Comparison of ENCODE assay signal across 8 mouse cellular contexts in the genomic region with DNA sequence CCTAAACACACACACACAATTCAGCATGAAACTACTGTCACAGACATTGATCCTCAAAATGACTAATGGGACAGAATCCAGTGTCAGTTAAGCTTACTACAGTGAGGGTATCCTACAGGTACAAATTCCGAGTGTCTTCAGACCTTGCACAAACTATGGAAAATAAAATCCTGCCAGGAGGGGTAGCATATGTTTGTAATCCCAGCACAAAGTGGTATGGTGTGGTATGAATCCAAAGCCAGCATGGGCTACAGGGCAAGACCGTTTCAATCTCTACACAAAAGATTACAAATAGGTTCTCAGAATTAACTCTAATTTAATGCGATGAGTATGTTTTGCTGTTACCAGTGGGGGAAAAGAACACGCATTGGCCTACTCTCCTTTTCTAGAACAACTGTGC. TPM values are rescaled to one million over a fixed set of nuclear protein-coding genes. Genes with fewer than 3 reads are reported as not detected.
DNase-seq lines count a peak whose midpoint lies in the region; ATAC-seq and TF ChIP-seq lines count a peak whose summit lies in the region.

TSS of gene Tesk1 (plus strand) at position 301 of the 400 bp plus-strand sequence.

- H3K9me3 ChIP-seq in kidney, embryonic 14.5 days (ENCODE audit: control insufficient read depth, low read length) = no peaks in the 10 kb centered on the region
- H3K9me3 ChIP-seq in midbrain, postnatal 0 days (ENCODE audit: low read length) = no peaks in the 10 kb centered on the region

- peak within 1 kb of the TSS; percentile 93 for H3K27ac ChIP-seq in kidney, embryonic 14.5 days (ENCODE audit: low read depth, low read length)
- H3K27ac ChIP-seq in midbrain, postnatal 0 days (ENCODE audit: low read depth, low read length) = peak within 1 kb of the TSS; percentile 88

- H3K36me3 ChIP-seq in kidney, embryonic 14.5 days (ENCODE audit: control insufficient read depth, insufficient read depth, low read length) = peaks cover 20% of the 10 kb centered on the region
- peaks cover 20% of the 10 kb centered on the region for H3K36me3 ChIP-seq in midbrain, postnatal 0 days (ENCODE audit: insufficient read depth, low read length)

- no peak for TF ChIP-seq CTCF in midbrain, postnatal 0 days (IDR thresholded peaks at IDR 0.05)

- no peak for ATAC-seq in kidney, embryonic 14.5 days (ENCODE audit: low FRiP score, low TSS enrichment)
- ATAC-seq in midbrain, postnatal 0 days (ENCODE audit: low FRiP score) = peak; percentile 6; the same call in 1 of the 2 replicates

- H3K4me2 ChIP-seq in kidney, embryonic 14.5 days (replicated peaks; ENCODE audit: low read depth, low read length) = peak within 1 kb of the TSS; percentile 71
- peak within 1 kb of the TSS; percentile 91 for H3K4me2 ChIP-seq in midbrain, postnatal 0 days (ENCODE audit: low read depth, low read length, poor library complexity, severe bottlenecking)

- intact Hi-C loops in gastrocnemius, postnatal 36 days (cut with DNase I) = no loop called here

- peak within 1 kb of the TSS; percentile 99 for H3K9ac ChIP-seq in kidney, embryonic 14.5 days (ENCODE audit: low read depth, low read length)
- peak within 1 kb of the TSS; percentile 97 for H3K9ac ChIP-seq in midbrain, postnatal 0 days (replicated peaks; ENCODE audit: low read length, poor library complexity, severe bottlenecking)

- peak within 1 kb of the TSS; percentile 96 for H3K4me3 ChIP-seq in kidney, embryonic 14.5 days (ENCODE audit: low read length)
- H3K4me3 ChIP-seq in midbrain, postnatal 0 days (ENCODE audit: low read depth, low read length) = peak within 1 kb of the TSS; percentile 97

- no peak for DNase-seq in kidney, postnatal 25 days
- no peak for DNase-seq in adrenal gland, postnatal 10 days
- DNase-seq in gastrocnemius, postnatal 36 days = no peak
- DNase-seq in layer of hippocampus, postnatal 10 days (ENCODE audit: low spot score in 2 of 2) = no peak
- no peak for DNase-seq in midbrain, postnatal 0 days (ENCODE audit: low spot score)
- DNase-seq in thymus, postnatal 25 days = no peak
- no peak for DNase-seq in cerebellum, adult 8-10 months

- 33% methylated on average over 4 of the region's 4 CpGs for WGBS in kidney, embryonic 14.5 days
- 25% methylated on average over 4 of the region's 4 CpGs for WGBS in midbrain, postnatal 0 days

- H3K4me1 ChIP-seq in kidney, embryonic 14.5 days (ENCODE audit: control insufficient read depth, insufficient read depth, low read length) = peaks cover 10% of the 10 kb centered on the region
- H3K4me1 ChIP-seq in midbrain, postnatal 0 days (ENCODE audit: insufficient read depth, low read length) = no peaks in the 10 kb centered on the region; the same call in 1 of the 2 replicates

- H3K27me3 ChIP-seq in kidney, embryonic 14.5 days (ENCODE audit: control insufficient read depth, insufficient read depth, low read length) = no peaks in the 10 kb centered on the region
- no peaks in the 10 kb centered on the region for H3K27me3 ChIP-seq in midbrain, postnatal 0 days (ENCODE audit: insufficient read depth, low read length)

RNA-seq across cellular contexts. Expression of gene Tesk1, which starts in this region (rescaled TPM):
- 11.4 and 14.9 TPM in 2 replicates for polyA plus RNA-seq in kidney, embryonic 14.5 days (2014; fragmentation: Nextera tagmentation; extraction: Ambion mirVana)
- total RNA-seq in adrenal gland, postnatal 10 days (2021) = 10 to 100 TPM; 55.3 to 58.2 TPM
- 10 to 100 TPM; 49.1 to 50.0 TPM for total RNA-seq in gastrocnemius, postnatal 36 days (2021)
- total RNA-seq in layer of hippocampus, postnatal 10 days (2021) = 10 to 100 TPM; 70.3 to 72.1 TPM
- total RNA-seq in midbrain, postnatal 0 days (2014; rRNA removed) = 141 and 184 TPM in 2 replicates
- 17.2 and 18.9 TPM in 2 replicates for polyA plus RNA-seq in midbrain, postnatal 0 days (2015; fragmentation: Nextera tagmentation; extraction: Ambion mirVana)
